Mouse (Mus musculus): Measurements from ENCODE around the gene Cyth3.

Gene Cyth3

GRCm38 (mm10) chr5:143633877-143634276 is 11.6 kb downstream of the Cyth3 start:
- no peak for DNase-seq (ENCODE audit: extremely low spot score, low read depth, low spot score)

- no peak for DNase-seq (ENCODE audit: extremely low spot score, low read depth, low spot score)
Measured at GRCm38 (mm10) chr5:143634550-143635112, 12.4 kb downstream of the Cyth3 start.

GRCm38 (mm10) chr5:143635358-143635757 is 13.1 kb downstream of the Cyth3 start:
- DNase-seq (ENCODE audit: extremely low spot score, low read depth, low spot score), result no peak

GRCm38 (mm10) chr5:143636173-143636572 is 13.9 kb downstream of the Cyth3 start:
- DNase-seq (ENCODE audit: extremely low spot score, low read depth, low spot score), result no peak

GRCm38 (mm10) chr5:143637832-143638420 is 15.7 kb downstream of the Cyth3 start:
- no peak for DNase-seq (ENCODE audit: extremely low spot score, low read depth, low spot score)

- DNase-seq (ENCODE audit: extremely low spot score, low read depth, low spot score), result no peak
Measured at GRCm38 (mm10) chr5:143638516-143639270, 16.4 kb downstream of the Cyth3 start.

- no peak for DNase-seq (ENCODE audit: extremely low spot score, low read depth, low spot score)
Measured at GRCm38 (mm10) chr5:143639329-143639728, 17.1 kb downstream of the Cyth3 start.

GRCm38 (mm10) chr5:143639810-143640209 is 17.6 kb downstream of the Cyth3 start:
- no peak for DNase-seq (ENCODE audit: extremely low spot score, low read depth, low spot score)

GRCm38 (mm10) chr5:143641503-143641902 is 19.3 kb downstream of the Cyth3 start:
- DNase-seq (ENCODE audit: extremely low spot score, low read depth, low spot score), result no peak

- DNase-seq (ENCODE audit: extremely low spot score, low read depth, low spot score), result no peak
Measured at GRCm38 (mm10) chr5:143642262-143642831, 20.1 kb downstream of the Cyth3 start.

- no peak for DNase-seq (ENCODE audit: extremely low spot score, low read depth, low spot score)
Measured at GRCm38 (mm10) chr5:143645976-143646375, 23.7 kb downstream of the Cyth3 start.

- no peak for DNase-seq (ENCODE audit: extremely low spot score, low read depth, low spot score)
Measured at GRCm38 (mm10) chr5:143647412-143647811, 25.2 kb downstream of the Cyth3 start.

- DNase-seq (ENCODE audit: extremely low spot score, low read depth, low spot score), result no peak
Measured at GRCm38 (mm10) chr5:143648058-143648457, 25.8 kb downstream of the Cyth3 start.

- DNase-seq (ENCODE audit: extremely low spot score, low read depth, low spot score), result no peak
Measured at GRCm38 (mm10) chr5:143649168-143649567, 26.9 kb downstream of the Cyth3 start.

GRCm38 (mm10) chr5:143651855-143652631 is 29.8 kb downstream of the Cyth3 start:
- no peak for DNase-seq (ENCODE audit: extremely low spot score, low read depth, low spot score)

- DNase-seq (ENCODE audit: extremely low spot score, low read depth, low spot score), result no peak
Measured at GRCm38 (mm10) chr5:143653497-143653896, 31.2 kb downstream of the Cyth3 start.

GRCm38 (mm10) chr5:143654670-143655510 is 32.6 kb downstream of the Cyth3 start:
- no peak for DNase-seq (ENCODE audit: extremely low spot score, low read depth, low spot score)

- no peak for DNase-seq (ENCODE audit: extremely low spot score, low read depth, low spot score)
Measured at GRCm38 (mm10) chr5:143655511-143655943, 33.3 kb downstream of the Cyth3 start.

- DNase-seq (ENCODE audit: extremely low spot score, low read depth, low spot score), result no peak
Measured at GRCm38 (mm10) chr5:143656708-143657245, 34.5 kb downstream of the Cyth3 start.

GRCm38 (mm10) chr5:143659021-143659523 is 36.8 kb downstream of the Cyth3 start:
- no peak for DNase-seq (ENCODE audit: extremely low spot score, low read depth, low spot score)
